Mouse (Mus musculus) small intestine, adult 2 months (tissue): ENCODE results near the gene Olfr625-ps1.

ENCODE experiments used
- CTCF ChIP-seq: fragments of 200-500 bp; IDR thresholded peaks from 2 replicates; pipeline ENCODE4 v1.5.1; 2012; ENCODE audit warnings: low read depth, mild to moderate bottlenecking, control low read depth, inconsistent platforms, low read length, moderate library complexity, mixed read lengths; ENCODE audit not compliant: insufficient replicate concordance, insufficient read length; ENCODE audit errors: extremely low read depth
- POLR2A ChIP-seq: fragments of 200-500 bp; IDR thresholded peaks from 2 replicates; pipeline ENCODE4 v1.6.1; 2012; ENCODE audit warnings: low read depth, mild to moderate bottlenecking, control low read depth, inconsistent platforms, low read length, moderate library complexity

GRCm38 (mm10) chr7:103714371-103714770 lies 31.9 kb downstream of the Olfr625-ps1 start, which contains the start of gene Olfr243:
- no peak for TF ChIP-seq POLR2A
- TF ChIP-seq CTCF = no peak
